Mouse (Mus musculus): ENCODE results near the gene Atxn1. TPM values are rescaled to one million over a fixed set of nuclear protein-coding genes. Genes with fewer than 3 reads are reported as not detected.

The Atxn1 gene
- polyA plus RNA-seq, 1 experiment from 2014 or later: 10.4 TPM

DNA sequence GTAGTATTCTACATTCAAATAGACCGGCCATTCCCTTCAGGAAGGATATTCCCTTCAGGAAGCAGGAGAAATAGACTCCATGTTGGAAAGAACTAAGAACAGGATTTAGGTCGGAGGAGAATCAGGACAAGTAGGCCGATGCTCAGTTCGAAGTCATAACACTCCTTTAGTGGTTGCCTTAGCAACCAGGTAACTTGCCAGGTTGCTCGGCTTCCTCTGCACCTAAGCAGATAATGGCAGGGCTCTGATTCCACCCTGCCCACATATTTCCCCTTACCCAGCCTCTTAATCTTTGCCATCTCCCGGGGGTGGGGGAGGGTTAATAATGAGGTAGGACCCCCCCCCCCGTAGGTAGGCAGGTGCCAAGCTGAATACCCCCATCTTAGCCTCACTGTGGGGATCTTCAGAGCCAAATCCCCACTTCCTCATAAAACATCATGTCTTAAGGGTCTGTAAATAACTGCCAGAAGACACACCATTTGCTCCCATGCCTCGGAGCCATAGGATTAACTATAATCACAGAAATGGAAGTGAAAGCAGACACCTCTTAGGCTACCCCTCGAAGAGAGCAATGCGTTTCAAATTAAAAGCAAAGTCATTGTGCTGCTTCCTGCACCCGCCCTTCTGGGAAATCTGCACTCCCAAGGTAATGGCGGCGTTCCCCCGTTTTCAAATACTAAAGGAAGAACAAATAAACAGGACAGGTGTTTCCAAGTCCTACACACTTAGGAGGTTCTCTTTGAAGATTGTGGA, 240.1 kb downstream of the Atxn1 start:
- no peak overlapping the region for H3K27ac ChIP-seq (ENCODE audit: low read length)
- H3K4me1 ChIP-seq (ENCODE audit: control insufficient read depth, insufficient read depth, low read length): peaks cover 5% of the 10 kb centered on the region
- H3K9ac ChIP-seq (ENCODE audit: low read depth, low read length): no peak overlapping the region
- H3K36me3 ChIP-seq (ENCODE audit: control insufficient read depth, insufficient read depth, low read length): no peaks in the 10 kb centered on the region
- WGBS: 68% methylated on average over 14 of the region's 14 CpGs
- no peak; the same call in 1 of the 2 replicates for ATAC-seq
- H3K4me3 ChIP-seq (ENCODE audit: low read depth, low read length): no peak overlapping the region
- no peaks in the 10 kb centered on the region for H3K9me3 ChIP-seq (replicated peaks; ENCODE audit: control insufficient read depth, low read length, poor library complexity, severe bottlenecking)
- no peak overlapping the region for H3K4me2 ChIP-seq (ENCODE audit: low read length)
- no peaks in the 10 kb centered on the region for H3K27me3 ChIP-seq (ENCODE audit: control insufficient read depth, insufficient read depth, low read depth, low read length)

DNA sequence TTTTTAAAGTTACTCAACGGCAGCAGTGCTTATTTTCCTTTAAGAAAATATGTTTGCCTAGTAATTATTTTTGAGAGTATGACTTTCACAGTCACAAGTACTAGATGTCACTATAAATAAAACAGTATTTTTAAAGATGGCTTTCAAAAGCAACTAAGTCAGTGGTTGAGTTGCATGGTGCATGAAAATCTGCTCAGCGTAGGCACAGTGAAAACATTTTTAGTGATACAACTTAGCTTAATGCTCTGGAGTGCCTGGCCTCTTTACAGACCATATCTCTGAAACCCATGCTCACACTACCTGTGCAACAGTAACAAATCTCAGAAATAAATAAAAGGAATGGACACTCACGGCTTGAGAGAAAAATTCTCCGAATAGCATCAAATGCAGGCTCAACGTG, 241.9 kb downstream of the Atxn1 start:
- WGBS: 81% methylated on average over 5 of the region's 5 CpGs
- no peak overlapping the region for H3K4me3 ChIP-seq (ENCODE audit: low read depth, low read length)
- H3K36me3 ChIP-seq (ENCODE audit: control insufficient read depth, insufficient read depth, low read length): no peaks in the 10 kb centered on the region
- H3K27ac ChIP-seq (ENCODE audit: low read length): no peak overlapping the region
- H3K9ac ChIP-seq (ENCODE audit: low read depth, low read length): no peak overlapping the region
- ATAC-seq: no peak
- H3K27me3 ChIP-seq (ENCODE audit: control insufficient read depth, insufficient read depth, low read depth, low read length): no peaks in the 10 kb centered on the region
- H3K9me3 ChIP-seq (replicated peaks; ENCODE audit: control insufficient read depth, low read length, poor library complexity, severe bottlenecking): no peaks in the 10 kb centered on the region
- no peak overlapping the region for H3K4me2 ChIP-seq (ENCODE audit: low read length)
- peaks cover 5% of the 10 kb centered on the region for H3K4me1 ChIP-seq (ENCODE audit: control insufficient read depth, insufficient read depth, low read length)

DNA sequence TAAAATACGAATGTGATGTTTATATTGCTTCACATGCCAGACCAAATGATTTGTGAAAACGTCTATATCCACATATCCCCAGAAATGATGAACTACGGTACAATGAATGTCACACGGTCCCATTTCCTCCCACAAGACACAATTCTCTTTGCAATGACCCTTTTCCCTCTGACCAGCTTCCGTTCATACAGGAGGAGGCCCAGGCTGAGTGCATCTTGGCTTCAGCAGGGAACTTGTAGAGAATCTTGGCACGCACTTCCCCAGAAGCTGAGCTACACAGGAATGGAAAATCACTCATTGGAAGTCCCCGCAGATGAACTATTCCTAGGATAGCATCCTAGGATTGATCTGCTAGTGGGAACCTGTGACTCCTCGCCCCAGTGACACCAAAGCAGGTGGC, 243.2 kb downstream of the Atxn1 start:
- no peak for ATAC-seq
- H3K27ac ChIP-seq (ENCODE audit: low read length): no peak overlapping the region
- no peaks in the 10 kb centered on the region for H3K27me3 ChIP-seq (ENCODE audit: control insufficient read depth, insufficient read depth, low read depth, low read length)
- no peaks in the 10 kb centered on the region for H3K36me3 ChIP-seq (ENCODE audit: control insufficient read depth, insufficient read depth, low read length)
- no peaks in the 10 kb centered on the region for H3K9me3 ChIP-seq (replicated peaks; ENCODE audit: control insufficient read depth, low read length, poor library complexity, severe bottlenecking)
- H3K4me2 ChIP-seq (ENCODE audit: low read length): no peak overlapping the region
- no peak overlapping the region for H3K9ac ChIP-seq (ENCODE audit: low read depth, low read length)
- H3K4me1 ChIP-seq (ENCODE audit: control insufficient read depth, insufficient read depth, low read length): peaks cover 5% of the 10 kb centered on the region
- 83% methylated on average over 8 of the region's 8 CpGs for WGBS
- H3K4me3 ChIP-seq (ENCODE audit: low read depth, low read length): no peak overlapping the region

DNA sequence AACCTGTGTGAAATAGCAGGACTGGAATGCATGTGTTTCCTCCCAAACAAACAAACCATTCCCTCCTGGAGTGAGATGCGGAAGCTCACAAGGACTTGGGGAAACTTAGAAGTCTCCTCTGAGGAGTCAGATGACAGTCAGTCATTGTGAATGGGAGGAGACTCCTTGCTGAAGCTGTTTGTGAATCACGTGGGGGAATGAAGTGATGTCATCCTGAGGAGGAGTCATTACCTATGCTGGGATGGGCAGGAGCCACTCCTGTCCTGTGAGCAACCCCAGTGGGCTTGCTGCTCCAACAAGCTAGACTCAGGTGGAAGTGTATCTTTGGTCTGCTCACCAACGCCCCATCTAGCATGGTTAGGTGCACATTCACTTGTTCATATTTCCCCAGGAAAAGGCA, 246.0 kb downstream of the Atxn1 start:
- WGBS: 48% methylated on average over 3 of the region's 3 CpGs
- no peaks in the 10 kb centered on the region for H3K4me1 ChIP-seq (ENCODE audit: control insufficient read depth, insufficient read depth, low read length)
- H3K4me3 ChIP-seq (ENCODE audit: low read depth, low read length): no peak overlapping the region
- no peak overlapping the region for H3K27ac ChIP-seq (ENCODE audit: low read length)
- H3K9ac ChIP-seq (ENCODE audit: low read depth, low read length): no peak overlapping the region
- no peak overlapping the region for H3K4me2 ChIP-seq (ENCODE audit: low read length)
- no peaks in the 10 kb centered on the region for H3K36me3 ChIP-seq (ENCODE audit: control insufficient read depth, insufficient read depth, low read length)
- no peak for ATAC-seq
- no peaks in the 10 kb centered on the region for H3K9me3 ChIP-seq (replicated peaks; ENCODE audit: control insufficient read depth, low read length, poor library complexity, severe bottlenecking)
- no peaks in the 10 kb centered on the region for H3K27me3 ChIP-seq (ENCODE audit: control insufficient read depth, insufficient read depth, low read depth, low read length)

DNA sequence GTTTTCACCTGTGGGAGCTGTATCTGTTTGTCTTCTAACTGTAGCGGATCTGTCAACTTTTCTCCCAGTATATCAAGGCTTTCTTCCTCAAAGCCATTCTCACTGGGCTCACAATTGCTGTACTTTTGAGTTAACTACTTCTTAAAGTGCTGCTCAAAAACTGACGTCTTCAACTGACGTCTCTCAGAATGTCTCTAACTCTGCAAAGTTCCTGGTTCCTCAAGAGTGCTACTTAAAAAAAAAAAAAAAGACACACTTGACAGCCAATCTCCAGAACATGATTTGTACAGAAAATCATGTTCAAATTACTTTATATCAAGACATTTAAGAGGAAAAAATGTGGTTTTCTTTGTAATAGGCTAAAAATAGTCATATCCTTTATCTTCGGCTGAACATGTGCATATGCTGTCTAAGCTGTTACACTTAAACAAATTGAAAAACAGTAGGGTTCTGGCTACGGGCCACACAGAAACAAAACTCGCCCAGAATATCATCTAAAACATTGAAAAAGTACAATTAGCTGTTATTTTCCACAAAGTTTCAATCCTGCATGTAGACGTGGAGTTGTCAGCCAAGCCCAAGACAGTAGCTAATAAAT, 249.1 kb downstream of the Atxn1 start:
- no peak for ATAC-seq
- 67% methylated on average over 7 of the region's 7 CpGs for WGBS
- H3K27ac ChIP-seq (ENCODE audit: low read length): no peak overlapping the region

DNA sequence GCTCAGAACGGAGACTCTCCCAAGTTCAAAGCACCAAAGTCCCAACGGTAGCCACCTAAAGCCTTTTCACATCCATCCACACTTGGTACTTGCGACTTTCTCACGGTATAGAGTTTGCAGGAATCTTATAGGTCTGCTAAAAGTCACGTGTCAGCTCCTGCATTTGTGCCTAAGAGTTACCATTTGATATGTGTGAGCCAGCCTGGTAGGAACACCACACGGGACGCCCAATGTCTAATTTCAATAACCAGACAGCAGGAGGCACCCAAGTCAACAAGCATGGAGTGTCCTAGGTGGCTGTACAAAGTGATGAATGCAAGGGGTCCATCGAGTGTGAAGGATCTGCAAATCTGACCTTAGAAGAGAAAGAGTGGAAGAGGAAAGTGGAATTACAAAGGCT, 254.8 kb downstream of the Atxn1 start:
- H3K27me3 ChIP-seq (ENCODE audit: control insufficient read depth, insufficient read depth, low read depth, low read length): no peaks in the 10 kb centered on the region
- H3K9ac ChIP-seq (ENCODE audit: low read depth, low read length): no peak overlapping the region
- WGBS: 84% methylated on average over 8 of the region's 8 CpGs
- H3K4me1 ChIP-seq (ENCODE audit: control insufficient read depth, insufficient read depth, low read length): no peaks in the 10 kb centered on the region
- no peak overlapping the region for H3K4me3 ChIP-seq (ENCODE audit: low read depth, low read length)
- no peak for ATAC-seq
- no peaks in the 10 kb centered on the region for H3K9me3 ChIP-seq (replicated peaks; ENCODE audit: control insufficient read depth, low read length, poor library complexity, severe bottlenecking)
- H3K4me2 ChIP-seq (ENCODE audit: low read length): no peak overlapping the region
- H3K36me3 ChIP-seq (ENCODE audit: control insufficient read depth, insufficient read depth, low read length): no peaks in the 10 kb centered on the region
- H3K27ac ChIP-seq (ENCODE audit: low read length): peak overlapping the region; percentile 28; the same call in 1 of the 2 replicates

More for the DNA sequence above, 249.1 kb downstream of the Atxn1 start:
- Histone ChIP-seq H3K4me3 (ENCODE audit: low read depth, low read length) (no peak overlapping the region), H3K4me2 (ENCODE audit: low read length) (no peak overlapping the region), H3K9ac (ENCODE audit: low read depth, low read length) (no peak overlapping the region), H3K9me3 (replicated peaks; ENCODE audit: control insufficient read depth, low read length, poor library complexity, severe bottlenecking) (no peaks in the 10 kb centered on the region), H3K36me3 (ENCODE audit: control insufficient read depth, insufficient read depth, low read length) (no peaks in the 10 kb centered on the region), H3K4me1 (ENCODE audit: control insufficient read depth, insufficient read depth, low read length) (no peaks in the 10 kb centered on the region), H3K27me3 (ENCODE audit: control insufficient read depth, insufficient read depth, low read depth, low read length) (no peaks in the 10 kb centered on the region)

DNA sequence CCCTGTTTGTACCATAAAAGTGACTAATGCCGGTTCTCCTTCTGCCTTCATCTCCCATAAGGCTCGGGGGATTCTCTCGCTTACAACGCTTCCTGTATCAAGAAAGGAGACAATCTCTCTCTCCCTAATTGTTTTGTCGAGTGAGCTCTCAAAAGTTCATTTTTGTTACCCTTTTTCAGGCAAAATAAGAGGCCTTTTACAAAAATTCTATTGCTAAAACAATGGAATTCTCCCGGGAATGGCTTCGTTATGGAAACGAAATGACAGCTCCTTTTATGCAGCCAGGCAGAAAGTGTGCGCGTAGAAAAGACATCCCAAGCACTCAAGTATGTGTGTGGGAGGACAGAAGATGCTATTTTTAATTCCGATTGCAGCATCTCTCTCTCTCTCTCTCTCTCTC, 255.4 kb downstream of the Atxn1 start:
- ATAC-seq: no peak
- WGBS: 58% methylated on average over 11 of the region's 11 CpGs
- Histone ChIP-seq H3K36me3 (ENCODE audit: control insufficient read depth, insufficient read depth, low read length) (no peaks in the 10 kb centered on the region), H3K9me3 (replicated peaks; ENCODE audit: control insufficient read depth, low read length, poor library complexity, severe bottlenecking) (no peaks in the 10 kb centered on the region; the same call in 1 of the 2 replicates), H3K4me3 (ENCODE audit: low read depth, low read length) (no peak overlapping the region), H3K4me1 (ENCODE audit: control insufficient read depth, insufficient read depth, low read length) (no peaks in the 10 kb centered on the region), H3K27me3 (ENCODE audit: control insufficient read depth, insufficient read depth, low read depth, low read length) (no peaks in the 10 kb centered on the region), H3K27ac (ENCODE audit: low read length) (peak overlapping the region; percentile 58), H3K9ac (ENCODE audit: low read depth, low read length) (no peak overlapping the region), H3K4me2 (ENCODE audit: low read length) (peak overlapping the region; percentile 3; the same call in 1 of the 2 replicates)

DNA sequence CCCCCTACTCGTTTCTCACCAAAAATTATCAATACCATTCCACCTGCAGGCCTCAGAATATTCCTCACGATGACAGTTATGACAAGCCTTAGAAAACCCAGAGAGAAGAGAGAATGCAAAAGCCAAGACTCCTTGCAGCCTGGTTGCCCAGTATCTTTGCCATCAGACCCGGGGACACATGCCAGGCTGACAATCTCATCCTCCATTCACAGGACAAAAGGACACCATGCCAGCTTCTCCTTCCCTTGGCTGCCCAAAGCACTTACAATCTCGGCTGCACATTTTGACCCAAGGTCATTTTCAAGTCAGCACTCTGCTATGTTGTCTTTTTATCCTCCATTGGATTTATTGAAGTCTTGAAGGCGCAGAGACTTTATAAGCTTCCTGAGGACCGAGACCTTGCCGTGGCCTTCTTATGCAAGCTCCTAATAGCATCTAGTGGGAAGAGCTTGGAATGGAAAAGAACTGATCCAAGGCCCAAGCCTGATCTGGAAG, 263.5 kb downstream of the Atxn1 start:
- H3K4me2 ChIP-seq (ENCODE audit: low read length): no peak overlapping the region
- no peak for ATAC-seq
- H3K27ac ChIP-seq (ENCODE audit: low read length): no peak overlapping the region
- 83% methylated on average over 7 of the region's 7 CpGs for WGBS
- H3K36me3 ChIP-seq (ENCODE audit: control insufficient read depth, insufficient read depth, low read length): no peaks in the 10 kb centered on the region
- no peak overlapping the region for H3K9ac ChIP-seq (ENCODE audit: low read depth, low read length)
- H3K27me3 ChIP-seq (ENCODE audit: control insufficient read depth, insufficient read depth, low read depth, low read length): no peaks in the 10 kb centered on the region
- no peak overlapping the region for H3K4me3 ChIP-seq (ENCODE audit: low read depth, low read length)
- H3K9me3 ChIP-seq (replicated peaks; ENCODE audit: control insufficient read depth, low read length, poor library complexity, severe bottlenecking): no peaks in the 10 kb centered on the region; the same call in 1 of the 2 replicates
- no peaks in the 10 kb centered on the region for H3K4me1 ChIP-seq (ENCODE audit: control insufficient read depth, insufficient read depth, low read length)

DNA sequence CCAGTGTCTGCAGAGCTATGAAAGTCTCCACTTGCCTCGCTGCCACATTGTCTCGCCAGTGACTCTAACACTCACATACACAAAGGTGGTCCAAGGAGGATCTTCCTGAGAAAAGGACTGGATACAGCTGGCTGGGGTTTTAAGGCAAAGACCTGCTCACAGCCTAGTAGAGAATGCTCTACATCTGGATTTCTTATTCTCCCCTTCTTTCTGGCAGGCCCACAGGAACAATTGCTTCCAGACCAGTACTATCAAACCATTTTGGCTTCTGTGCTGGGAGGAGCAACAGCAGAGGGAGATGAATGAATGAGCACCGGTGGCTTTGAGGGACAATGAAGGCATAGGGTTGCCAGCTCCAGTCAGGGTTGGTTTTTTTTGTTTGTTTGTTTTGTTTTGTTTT, 265.8 kb downstream of the Atxn1 start:
- 94% methylated on average over 3 of the region's 3 CpGs for WGBS
- H3K27me3 ChIP-seq (ENCODE audit: control insufficient read depth, insufficient read depth, low read depth, low read length): no peaks in the 10 kb centered on the region
- ATAC-seq: no peak
- no peak overlapping the region for H3K9ac ChIP-seq (ENCODE audit: low read depth, low read length)
- H3K9me3 ChIP-seq (replicated peaks; ENCODE audit: control insufficient read depth, low read length, poor library complexity, severe bottlenecking): no peaks in the 10 kb centered on the region
- no peak overlapping the region for H3K4me3 ChIP-seq (ENCODE audit: low read depth, low read length)
- H3K4me2 ChIP-seq (ENCODE audit: low read length): no peak overlapping the region
- H3K4me1 ChIP-seq (ENCODE audit: control insufficient read depth, insufficient read depth, low read length): no peaks in the 10 kb centered on the region
- H3K36me3 ChIP-seq (ENCODE audit: control insufficient read depth, insufficient read depth, low read length): no peaks in the 10 kb centered on the region
- no peak overlapping the region for H3K27ac ChIP-seq (ENCODE audit: low read length)
